Mouse (Mus musculus): ENCODE measurements at regions not wholly inside any gene's neighbourhood (a gene's known extent, or its start where the extent isn't known, plus 50 kb on each side); places are given as distances from the start of the nearest gene placed in this dataset.

GRCm38 (mm10) chr1:177638381-177638780, 91.2 kb upstream of the 1700016C15Rik start:
- TF ChIP-seq POLR2A (IDR thresholded peaks at IDR 0.05; ENCODE audit: extremely low read depth, insufficient read depth, low read length): no peak
- TF ChIP-seq CTCF (IDR thresholded peaks at IDR 0.05; ENCODE audit: extremely low read depth, insufficient read depth, low read length): no peak

Data from cortical plate, adult 2 months (tissue).